Mouse (Mus musculus): ENCODE measurements at regions not wholly inside any gene's neighbourhood (a gene's known extent, or its start where the extent isn't known, plus 50 kb on each side); places are given as distances from the start of the nearest gene placed in this dataset.
"Not testable (repeated sequence)": the region's sequence is repeated elsewhere in the genome, so short reads cannot be mapped to it uniquely, and the experiment has no call there.

- no peak for DNase-seq (ENCODE audit: low read depth, low spot score)
Observed at GRCm38 (mm10) chr8:112427721-112428389, 142.0 kb upstream of the Cntnap4 start.

DNA sequence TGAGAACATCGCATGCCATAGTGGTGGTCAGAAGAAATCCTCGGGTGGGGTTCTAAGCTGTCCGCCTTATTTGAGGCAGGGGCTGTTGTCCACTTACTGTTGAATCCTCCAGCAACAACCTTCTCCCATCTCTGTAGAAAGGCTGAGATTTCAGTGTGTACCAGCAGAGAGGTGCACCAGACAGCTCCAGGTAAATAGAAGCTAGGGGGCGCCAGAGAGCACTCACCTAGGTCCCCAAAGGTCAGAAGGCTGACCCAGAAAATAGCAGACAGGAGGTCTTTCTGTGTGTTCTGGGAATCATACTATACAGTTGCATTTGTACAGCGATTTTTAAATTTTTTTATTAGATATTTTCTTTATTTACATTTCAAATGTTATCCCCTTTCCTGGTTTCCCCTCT, 157.9 kb upstream of the Cntnap4 start:
- no peak for DNase-seq (ENCODE audit: low read depth, low spot score)

- peak; percentile 3 for DNase-seq (ENCODE audit: low read depth, low spot score)
Observed at GRCm38 (mm10) chr8:112411213-112411612, 158.6 kb upstream of the Cntnap4 start.

- no peak for DNase-seq (ENCODE audit: low read depth, low spot score)
Observed at GRCm38 (mm10) chr8:112408211-112408735, 161.6 kb upstream of the Cntnap4 start.

DNA sequence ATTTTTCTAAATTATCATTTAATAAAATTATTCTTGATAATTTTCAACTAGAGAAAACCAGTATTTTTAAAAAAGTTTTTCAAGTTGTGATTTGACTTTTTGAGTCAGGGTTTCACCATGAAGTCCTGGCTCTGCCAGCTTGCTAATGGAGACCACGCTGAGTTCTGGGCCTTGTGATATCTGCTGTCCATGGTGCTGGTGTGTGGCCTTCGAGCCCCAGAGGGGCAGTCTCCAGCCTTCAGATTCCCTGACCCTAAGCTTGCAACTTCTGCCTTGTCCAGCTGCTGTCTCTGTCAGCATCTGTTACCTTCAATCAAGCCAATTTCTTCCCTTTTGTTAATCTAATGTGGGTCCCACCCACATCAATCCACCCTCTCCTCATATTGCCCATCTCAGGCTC, 165.8 kb upstream of the Cntnap4 start:
- DNase-seq (ENCODE audit: low read depth, low spot score), result no peak

DNA sequence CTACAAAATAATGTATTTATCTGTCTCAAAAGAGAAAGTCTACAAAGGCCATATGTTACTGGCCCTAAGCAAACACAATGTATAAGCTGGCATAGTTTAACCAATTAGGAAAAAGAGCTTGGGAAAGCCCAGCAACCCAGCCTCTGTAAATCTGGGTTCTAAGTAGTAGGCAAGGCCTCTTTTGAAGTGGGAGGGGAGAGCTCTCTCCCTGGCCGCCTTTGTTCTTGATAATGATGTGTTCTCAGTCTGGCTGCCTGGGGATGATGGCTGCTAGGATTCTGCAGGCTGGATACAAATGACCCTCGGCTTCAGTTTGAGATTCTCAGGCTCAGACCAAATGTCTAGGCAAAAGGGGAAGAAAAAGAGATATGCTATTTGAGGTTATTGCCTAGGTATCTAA, 172.4 kb upstream of the Cntnap4 start:
- no peak for DNase-seq (ENCODE audit: low read depth, low spot score)

DNA sequence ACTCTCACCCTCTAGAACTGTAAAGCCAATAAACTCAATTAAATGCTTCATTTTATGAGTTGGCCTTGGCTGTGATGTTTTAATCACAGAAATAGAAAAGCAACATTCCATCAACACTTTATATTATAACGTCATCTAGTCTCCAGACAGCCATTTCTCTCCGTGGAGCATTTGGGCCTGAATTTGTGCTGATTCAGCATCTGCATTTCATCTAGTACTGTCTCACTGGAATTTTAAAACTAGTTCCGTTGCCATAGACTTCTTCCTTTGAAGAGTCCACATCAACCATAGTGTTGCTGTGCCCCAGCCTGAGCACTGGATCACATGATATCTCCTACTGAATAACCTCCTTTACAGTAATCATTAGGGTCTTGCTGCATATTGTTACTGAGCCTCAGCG, 179.7 kb upstream of the Cntnap4 start:
- no peak for DNase-seq (ENCODE audit: low read depth, low spot score)

GRCm38 (mm10) chr8:112348323-112348722, 221.5 kb upstream of the Cntnap4 start:
- DNase-seq (ENCODE audit: low read depth, low spot score), result no peak

DNA sequence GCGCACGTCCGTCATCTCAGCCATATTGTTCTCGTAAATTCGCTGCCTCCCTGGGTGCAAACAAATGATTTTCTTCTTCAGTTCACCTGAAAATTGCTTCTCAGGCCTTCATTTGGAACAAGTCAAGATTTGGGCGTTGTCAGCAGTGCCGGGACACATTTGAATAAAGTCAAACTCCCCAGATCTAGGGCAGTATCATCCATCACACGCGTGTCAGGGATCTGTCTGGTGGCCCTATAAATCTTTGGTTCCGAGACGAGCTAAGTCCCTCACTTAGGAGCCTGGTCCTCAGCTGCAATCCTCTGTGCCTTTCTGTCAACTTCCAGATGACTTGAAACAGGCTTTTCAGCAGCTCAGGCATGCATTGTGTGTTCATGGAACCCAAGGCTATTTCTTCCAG, 236.7 kb upstream of the Cntnap4 start:
- no peak for DNase-seq (ENCODE audit: low read depth, low spot score)

GRCm38 (mm10) chr8:112332021-112332420, 237.8 kb upstream of the Cntnap4 start:
- DNase-seq (ENCODE audit: low read depth, low spot score), result no peak

DNA sequence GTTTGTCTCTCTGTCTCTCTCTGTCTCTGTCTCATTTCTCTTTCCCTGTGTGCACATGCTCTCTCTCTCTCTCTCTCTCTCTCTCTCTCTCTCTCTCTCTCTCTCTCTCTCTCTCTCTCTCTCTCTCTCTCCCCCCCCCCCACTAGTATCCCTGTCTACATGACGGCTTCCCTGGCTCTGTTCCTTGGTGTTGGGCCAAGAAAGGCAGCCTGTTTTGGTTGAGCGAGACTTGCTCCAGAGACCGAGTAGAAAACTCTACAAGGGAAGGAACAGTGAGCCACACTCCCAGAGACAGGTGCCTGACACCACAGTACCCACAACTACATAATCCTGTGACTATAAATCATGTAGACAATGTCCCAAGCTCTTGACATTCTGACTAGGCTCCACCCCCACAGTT, 260.0 kb upstream of the Cntnap4 start:
- DNase-seq (ENCODE audit: low read depth, low spot score), result no peak

GRCm38 (mm10) chr8:112308354-112308753, 261.5 kb upstream of the Cntnap4 start:
- DNase-seq (ENCODE audit: low read depth, low spot score), result no peak

GRCm38 (mm10) chr8:112297021-112297420, 272.8 kb upstream of the Cntnap4 start:
- no peak for DNase-seq (ENCODE audit: low read depth, low spot score)

- DNase-seq (ENCODE audit: low read depth, low spot score), result no peak
Observed at GRCm38 (mm10) chr8:112283316-112283715, 268.5 kb upstream of the Gm6793 start.

GRCm38 (mm10) chr8:112269598-112269997, 254.8 kb upstream of the Gm6793 start:
- no peak for DNase-seq (ENCODE audit: low read depth, low spot score)

GRCm38 (mm10) chr8:112269214-112269566, 254.4 kb upstream of the Gm6793 start:
- DNase-seq (ENCODE audit: low read depth, low spot score), result no peak

DNA sequence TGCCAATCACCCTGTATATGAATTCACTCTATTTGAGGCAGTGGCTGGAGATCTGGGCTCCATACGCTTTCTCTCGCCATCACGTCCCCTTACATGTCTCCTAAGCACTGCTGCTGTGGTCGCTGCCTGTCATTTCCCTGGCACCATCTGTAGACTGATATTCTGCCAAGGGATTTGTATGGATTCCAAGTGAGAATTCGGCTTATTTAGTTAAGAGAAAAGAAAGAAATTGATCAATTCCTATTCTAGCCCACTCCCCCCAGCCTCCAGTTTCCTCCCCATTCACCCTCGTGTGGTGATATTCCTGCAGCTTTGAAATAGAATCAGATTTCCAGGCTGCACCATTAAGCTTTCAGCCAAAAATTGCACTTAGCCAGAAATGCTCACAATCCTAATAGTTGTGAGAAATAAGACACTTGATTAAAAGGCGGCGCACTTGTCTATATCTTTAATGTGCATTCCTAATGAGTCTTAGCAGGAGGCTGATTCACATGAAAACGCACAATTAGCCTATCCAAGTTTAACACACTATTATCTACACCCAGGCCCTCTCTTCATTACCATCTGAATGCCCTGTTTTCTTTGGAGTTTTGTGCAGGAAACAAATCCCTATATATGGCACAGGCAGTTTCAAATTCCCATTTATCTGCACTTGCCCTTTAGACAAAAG, 253.8 kb upstream of the Gm6793 start:
- no peak for DNase-seq (ENCODE audit: low read depth, low spot score)

DNA sequence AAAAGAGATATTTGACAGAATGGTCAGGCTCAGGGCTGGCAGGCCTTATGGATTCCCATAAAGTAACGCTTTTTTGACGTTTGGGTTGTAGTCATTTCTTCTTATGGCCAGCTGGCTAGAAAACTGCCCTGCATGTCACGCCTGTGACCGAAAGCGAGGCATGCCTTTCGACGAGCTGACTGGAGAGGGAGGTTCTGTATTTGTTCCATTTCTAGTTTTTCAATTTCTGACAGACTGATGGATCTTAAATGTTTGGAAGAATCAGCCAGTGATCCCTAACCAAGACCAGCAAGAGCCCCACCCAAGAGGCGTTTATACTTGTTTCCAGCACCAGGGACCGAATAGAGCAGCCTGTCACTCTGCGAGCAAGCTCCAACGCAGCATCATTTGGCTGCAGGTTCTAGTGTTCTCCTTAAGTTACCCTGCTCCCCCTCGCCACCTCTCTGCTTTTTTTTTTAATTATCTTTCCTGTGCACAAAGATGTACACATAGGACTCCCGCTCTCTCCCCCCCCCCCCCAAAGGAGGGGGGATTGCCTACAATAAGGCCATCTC, 243.2 kb upstream of the Gm6793 start:
- DNase-seq (ENCODE audit: low read depth, low spot score), result no peak

DNA sequence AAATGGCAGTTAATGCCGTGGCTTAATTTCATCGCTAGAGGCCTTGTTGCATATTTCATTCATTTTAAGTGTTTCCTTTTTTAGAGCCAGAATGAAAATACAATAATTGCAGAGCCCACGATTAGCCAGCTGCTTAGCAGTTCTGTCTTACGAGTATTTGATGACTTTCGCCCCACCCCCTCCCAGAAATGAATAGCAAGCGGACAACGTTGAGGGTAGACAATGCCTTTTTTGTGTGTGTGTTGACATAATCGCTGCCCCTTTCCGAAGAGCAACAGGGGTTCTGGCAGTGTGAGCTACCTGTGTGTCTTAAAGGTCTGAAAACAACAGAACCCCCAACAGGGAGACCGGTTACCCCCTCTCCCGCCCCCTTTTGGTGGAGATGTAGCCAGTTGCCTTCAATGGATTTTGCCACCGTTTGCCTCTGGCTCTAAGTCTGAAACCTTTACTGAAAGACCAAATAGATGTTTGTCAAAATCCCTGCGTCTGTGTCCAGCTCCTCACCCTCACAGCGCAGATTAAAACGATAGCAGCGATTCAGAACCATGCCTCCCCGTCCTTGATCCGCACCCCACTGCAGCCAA, 242.6 kb upstream of the Gm6793 start:
- no peak for DNase-seq (ENCODE audit: low read depth, low spot score)

DNA sequence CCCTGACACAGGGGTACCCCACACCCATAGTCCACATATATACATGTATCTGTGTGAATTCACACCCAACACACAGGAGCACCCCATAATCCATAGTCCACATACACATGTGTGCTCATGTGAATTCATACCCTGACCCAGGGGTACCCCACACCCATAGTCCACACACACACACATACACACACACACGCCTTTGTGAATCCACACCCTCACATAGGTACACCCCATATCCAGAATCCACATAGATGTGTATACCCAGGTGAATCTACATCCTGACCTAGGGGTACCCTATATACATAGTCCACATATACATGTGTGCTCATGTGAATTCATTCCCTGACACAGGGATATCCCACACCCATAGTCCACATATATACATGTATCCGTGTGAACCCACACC, 231.8 kb upstream of the Gm6793 start:
- not testable (repeated sequence) for DNase-seq (ENCODE audit: low read depth, low spot score)

DNA sequence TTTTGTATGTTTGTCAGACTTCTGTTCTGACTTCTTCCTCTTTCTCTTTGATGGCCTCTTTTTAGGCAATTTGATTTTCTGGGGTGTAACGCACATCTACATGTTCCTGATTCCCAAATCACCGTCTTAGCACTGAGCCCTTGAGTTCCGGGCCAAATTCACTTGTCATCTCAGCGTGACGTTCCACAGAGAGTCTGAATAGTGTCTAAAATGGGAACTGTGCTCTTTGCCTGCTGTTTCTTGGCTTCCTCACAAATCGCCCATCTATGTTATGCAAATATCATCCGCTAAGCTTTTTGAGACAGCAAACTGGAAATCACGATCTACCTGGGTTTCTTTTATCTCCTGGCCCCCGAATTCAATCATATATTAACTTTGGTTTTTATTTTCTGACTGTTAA, 223.8 kb upstream of the Gm6793 start:
- DNase-seq (ENCODE audit: low read depth, low spot score), result no peak

DNA sequence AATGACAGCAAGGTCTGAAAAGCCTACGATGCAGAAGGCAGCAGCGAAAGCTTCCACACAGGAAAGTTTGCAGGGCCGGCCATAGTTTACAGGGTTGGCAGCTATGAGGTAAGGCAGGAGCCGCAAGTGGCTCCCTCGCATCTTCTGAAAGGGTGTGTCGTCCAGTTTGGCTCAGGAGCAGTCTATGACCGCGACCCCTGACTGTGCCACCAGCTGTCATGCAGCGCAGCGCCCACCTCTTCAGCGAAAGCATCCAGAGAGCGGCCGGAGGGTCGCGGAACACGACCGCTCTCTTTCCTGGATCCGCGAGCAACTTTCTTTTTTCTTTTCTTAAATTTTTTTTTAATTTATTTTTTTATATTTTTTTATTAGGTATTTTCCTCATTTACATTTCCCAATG, 221.9 kb upstream of the Gm6793 start:
- not testable (repeated sequence) for DNase-seq (ENCODE audit: low read depth, low spot score)

- DNase-seq (ENCODE audit: low read depth, low spot score), result no peak
Observed at GRCm38 (mm10) chr8:112219656-112220055, 204.8 kb upstream of the Gm6793 start.

All from A20 (cell line).